Mouse (Mus musculus): ENCODE data around the gene Cela3b.
"Not testable (repeated sequence)": the region's sequence is repeated elsewhere in the genome, so short reads cannot be mapped to it uniquely, and the experiment has no call there.

The Cela3b gene

GRCm38 (mm10) chr4:137412185-137412709 lies 18.1 kb downstream of the Cela3b start:
- DNase-seq = not testable (repeated sequence)

GRCm38 (mm10) chr4:137409691-137410090 lies 20.6 kb downstream of the Cela3b start, which contains the start of gene Cela3a:
TSS of gene Cela3a (minus strand) at chr4:137409791.
- DNase-seq = no peak

GRCm38 (mm10) chr4:137405571-137405970 lies 24.8 kb downstream of the Cela3b start:
- DNase-seq = no peak

GRCm38 (mm10) chr4:137396641-137397525 lies 33.5 kb downstream of the Cela3b start:
- no peak for DNase-seq

- DNase-seq = no peak
Observed at GRCm38 (mm10) chr4:137393378-137394135, 36.8 kb downstream of the Cela3b start.

- DNase-seq = no peak
Observed at GRCm38 (mm10) chr4:137392874-137393273, 37.5 kb downstream of the Cela3b start.

- DNase-seq = no peak
Observed at GRCm38 (mm10) chr4:137391287-137391686, 39.1 kb downstream of the Cela3b start.

- DNase-seq = no peak
Observed at GRCm38 (mm10) chr4:137390196-137390595, 40.1 kb downstream of the Cela3b start.

GRCm38 (mm10) chr4:137388983-137389382 lies 41.4 kb downstream of the Cela3b start:
- DNase-seq = no peak

- peak; percentile 71 to 78 for DNase-seq
Observed at GRCm38 (mm10) chr4:137388059-137388794, 42.1 kb downstream of the Cela3b start.

- DNase-seq = no peak
Observed at GRCm38 (mm10) chr4:137387482-137388058, 42.8 kb downstream of the Cela3b start.

GRCm38 (mm10) chr4:137380702-137381605 lies 49.4 kb downstream of the Cela3b start:
- DNase-seq = no peak

- no peak for DNase-seq
Observed at GRCm38 (mm10) chr4:137379713-137380255, 50.6 kb downstream of the Cela3b start.

GRCm38 (mm10) chr4:137379085-137379484 lies 51.3 kb downstream of the Cela3b start:
- no peak for DNase-seq

GRCm38 (mm10) chr4:137377526-137378304 lies 52.6 kb downstream of the Cela3b start:
- DNase-seq = no peak

GRCm38 (mm10) chr4:137376778-137377177 lies 53.6 kb downstream of the Cela3b start:
- DNase-seq = no peak

- DNase-seq = no peak
Observed at GRCm38 (mm10) chr4:137375314-137376278, 54.7 kb downstream of the Cela3b start.

GRCm38 (mm10) chr4:137373711-137374110 lies 56.6 kb downstream of the Cela3b start:
- DNase-seq = no peak

Data from spleen, adult 18-20 months (tissue).